Mouse (Mus musculus) erythroid progenitor cell, adult 5-6 weeks (primary cell): ENCODE results near the gene Tysnd1. TPM values are rescaled to one million over a fixed set of nuclear protein-coding genes. Genes with fewer than 3 reads are reported as not detected.

ENCODE experiments used
- ATAC-seq: replicated peaks from 2 replicates; pipeline ENCODE4 v1.8.0; 2016; ENCODE audit warnings: moderate number of reproducible peaks, mild to moderate bottlenecking, moderate TSS enrichment, inconsistent platforms; ENCODE audit not compliant: poor library complexity, low FRiP score, severe bottlenecking
- total RNA-seq, 2 experiments: library from RNA; stranded (forward) in 1 of 2; stranded (reverse) in 1 of 2; fragments of 150-400 nt in 1 of 2; fragments of 186-747, 209-891 nt in 1 of 2; gene quantifications; 2 replicates each; pipeline versions ENCODE4 v1.2.3 to v1.2.4; 2015 to 2017; ENCODE audit warnings: low replicate concordance in 2 of 2

The Tysnd1 gene
- total RNA-seq, 2 experiments from 2014 or later = 6.3 to 7.3 TPM

DNA sequence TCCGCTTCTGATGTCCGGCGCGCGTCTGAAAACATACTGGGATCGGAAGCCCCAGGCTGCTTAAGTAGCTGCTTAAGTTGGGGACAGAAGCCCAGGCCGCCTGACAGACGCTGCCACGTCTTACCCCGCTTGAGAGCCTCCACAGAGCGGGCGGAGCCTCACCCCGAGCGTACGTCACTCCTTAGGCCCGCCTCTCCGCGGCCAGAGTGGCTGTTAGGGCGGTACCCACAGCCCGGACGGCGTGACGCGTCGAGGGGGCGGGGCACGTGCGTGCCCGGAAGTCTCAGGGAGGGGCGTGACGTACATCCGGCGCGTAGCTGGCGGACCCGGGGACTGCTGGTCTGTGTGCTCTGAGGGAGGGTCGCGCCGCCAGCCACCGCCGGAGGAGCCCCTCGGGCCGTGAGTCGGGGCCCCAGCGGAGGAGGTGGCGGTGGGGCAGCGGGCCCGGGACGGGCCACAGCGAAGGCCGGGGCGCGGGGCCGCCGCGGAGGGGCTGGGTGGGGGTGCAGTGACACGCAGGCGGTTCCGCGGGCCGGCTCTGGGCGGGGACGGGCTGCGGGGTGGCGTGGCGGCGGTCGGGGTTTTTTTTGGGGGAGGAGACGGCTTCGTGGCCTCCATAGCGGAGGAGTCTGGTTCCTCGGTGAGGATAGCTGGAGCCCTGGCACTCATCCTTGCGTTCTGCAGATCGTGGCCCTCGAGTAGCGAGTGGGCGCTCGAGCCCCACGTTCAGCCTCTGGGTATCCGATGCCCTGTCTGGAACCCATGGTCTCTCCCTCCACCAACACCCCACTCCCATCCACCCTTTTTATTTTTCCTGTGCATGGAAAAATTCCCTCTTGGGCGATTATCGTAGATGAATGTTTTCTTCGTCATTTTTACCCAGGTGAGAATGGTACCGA is 15.1 kb upstream of the Tysnd1 start, which contains the start of gene Sar1a:
TSS of gene Sar1a (plus strand) at position 285 of the 899 bp plus-strand sequence.
- peak; percentile 99 for ATAC-seq

GRCm38 (mm10) chr10:61689405-61689804 is 5.9 kb upstream of the Tysnd1 start:
- no peak for ATAC-seq

DNA sequence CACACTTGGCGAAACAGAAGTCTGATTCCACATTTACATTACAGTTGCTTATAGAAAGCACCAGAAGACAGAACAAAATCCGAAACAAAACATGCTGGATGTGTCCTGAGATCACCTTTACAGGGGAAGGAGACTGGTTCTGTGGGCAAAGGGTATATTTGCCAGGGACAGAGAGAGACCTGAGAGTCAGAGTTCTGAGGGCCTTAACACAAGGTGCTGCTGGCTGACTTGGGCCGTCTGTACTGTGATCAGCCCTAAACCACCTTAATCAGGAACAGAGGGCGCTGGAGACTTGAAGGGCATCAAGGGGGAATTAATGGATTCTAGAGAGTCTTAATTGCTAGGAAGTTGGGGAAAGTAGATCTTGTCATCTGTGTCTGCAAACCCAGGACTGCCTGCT is 1.8 kb upstream of the Tysnd1 start:
- ATAC-seq = no peak

GRCm38 (mm10) chr10:61695703-61696559 is 617 bp downstream of the Tysnd1 start:
- ATAC-seq = peak; percentile 44

GRCm38 (mm10) chr10:61696560-61696823 is 1.2 kb downstream of the Tysnd1 start:
- ATAC-seq = no peak

DNA sequence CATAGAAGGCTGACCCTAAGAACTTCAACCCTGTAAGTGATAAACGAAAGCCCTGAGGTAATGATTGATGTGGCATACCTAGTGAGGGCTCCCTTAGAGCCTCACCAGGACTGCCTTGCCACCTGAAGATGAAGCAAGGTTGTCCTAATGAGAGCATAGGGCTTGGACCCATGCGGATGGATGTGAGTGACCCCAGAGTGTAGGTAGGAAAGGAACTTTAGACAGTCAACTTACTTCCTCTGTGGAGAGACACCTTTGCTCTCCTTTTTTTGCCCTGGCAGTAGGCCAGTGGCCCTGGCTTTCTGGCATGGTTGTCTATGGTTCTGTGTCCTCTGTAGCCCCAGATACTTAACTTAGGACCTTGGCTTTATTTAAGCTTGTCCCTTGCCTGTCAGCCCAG is 1.7 kb downstream of the Tysnd1 start:
- no peak for ATAC-seq

GRCm38 (mm10) chr10:61704663-61705062 is 9.3 kb downstream of the Tysnd1 start:
- no peak for ATAC-seq

DNA sequence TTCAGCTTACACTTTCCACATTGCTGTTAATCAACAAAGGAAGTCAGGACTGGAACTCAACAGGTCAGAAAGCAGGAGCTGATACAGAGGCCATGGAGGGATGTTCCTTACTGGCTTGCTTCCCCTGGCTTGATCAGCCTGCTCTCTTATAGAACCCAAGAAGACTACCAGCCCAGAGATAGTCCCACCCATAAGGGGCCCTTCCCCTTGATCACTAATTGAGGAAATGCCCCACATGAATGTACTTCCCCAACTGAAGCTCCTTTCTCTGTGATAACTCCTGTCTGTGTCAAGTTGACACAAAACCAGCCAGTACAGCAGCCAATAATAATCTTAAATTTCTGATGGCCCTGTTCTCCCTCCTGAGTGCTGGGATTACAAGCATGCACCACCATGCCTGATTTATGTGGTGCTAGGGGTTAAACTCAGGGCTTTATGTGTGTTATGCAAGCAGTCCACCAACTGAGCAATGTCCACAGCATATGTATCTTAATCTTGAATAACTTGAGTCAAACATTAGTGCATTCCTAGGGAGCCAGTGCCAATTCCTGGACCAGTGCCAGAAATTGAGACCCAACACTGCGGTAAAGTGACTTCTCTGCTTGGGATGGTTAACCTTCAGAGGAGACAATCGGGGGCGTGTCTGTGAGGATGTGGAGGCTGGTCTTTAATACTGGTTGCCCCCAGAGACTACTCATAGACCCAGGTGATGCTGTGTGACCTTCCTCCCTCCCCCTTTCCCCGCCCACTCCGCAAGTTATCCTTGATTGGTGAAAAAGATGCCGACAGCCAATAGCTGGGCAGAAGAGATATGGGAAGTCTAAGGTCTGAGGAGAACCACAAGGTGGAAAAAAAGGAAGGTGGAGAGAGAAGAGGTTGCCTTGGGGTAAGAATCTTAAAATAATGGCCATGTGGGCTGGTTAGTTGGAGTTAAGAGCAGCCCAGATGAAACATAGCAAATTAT is 11.4 kb downstream of the Tysnd1 start:
- no peak for ATAC-seq

- no peak for ATAC-seq
These were observed 18.3 kb downstream of the Tysnd1 start for GRCm38 (mm10) chr10:61713601-61714000.

DNA sequence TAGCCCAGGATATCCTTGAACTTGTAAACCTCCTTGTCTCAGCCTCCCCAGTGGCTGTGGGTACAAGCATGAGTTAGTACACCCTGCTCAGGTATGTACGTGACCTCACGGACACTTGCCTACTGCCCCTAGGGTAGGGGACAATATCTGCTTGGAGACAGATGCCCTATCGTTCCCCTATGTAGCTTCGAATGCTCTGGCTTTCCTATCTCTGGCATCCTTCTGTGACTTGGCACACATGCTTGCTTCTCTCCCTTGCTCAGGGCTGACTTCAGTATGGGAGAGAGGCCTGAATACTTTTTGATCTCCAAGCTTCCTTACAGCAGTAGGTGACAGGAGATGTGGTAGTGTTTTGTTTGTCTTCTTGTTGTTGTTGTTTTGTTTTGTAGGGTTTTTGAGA is 18.8 kb downstream of the Tysnd1 start:
- peak; percentile 72 for ATAC-seq

DNA sequence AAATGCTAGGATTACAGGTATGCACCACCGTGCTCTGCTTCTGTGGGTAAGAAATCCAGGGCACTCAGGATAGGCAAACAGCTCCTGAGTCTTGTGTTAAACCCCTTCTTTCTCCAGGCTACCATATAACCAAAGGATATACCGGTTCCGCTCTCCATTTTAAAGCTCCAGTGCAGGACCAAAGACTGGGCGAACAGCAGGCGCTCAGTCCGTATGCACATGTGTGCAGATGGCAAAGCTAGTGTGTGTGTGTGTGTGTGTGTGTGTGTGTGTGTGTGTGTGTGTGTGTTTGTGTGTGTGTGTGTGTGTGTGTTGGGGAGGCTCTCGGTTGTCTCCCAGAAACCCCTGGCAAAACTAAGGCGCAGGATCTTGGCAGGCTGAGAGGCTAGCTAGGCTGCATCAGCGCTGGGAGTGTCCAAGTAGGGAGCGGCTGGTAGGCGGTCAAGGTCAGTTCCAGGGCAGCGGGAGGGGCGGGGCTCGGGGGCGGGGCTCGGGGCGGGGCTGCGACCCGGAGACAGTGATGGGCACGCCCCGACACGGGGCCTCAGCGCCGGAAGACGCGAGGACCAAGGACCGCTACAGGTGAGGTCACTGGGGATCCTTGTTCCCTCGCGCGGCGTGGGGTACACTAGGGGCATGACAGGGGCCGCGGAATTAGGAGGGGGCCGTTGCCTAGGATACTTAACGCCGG is 19.6 kb downstream of the Tysnd1 start, which contains the start of gene Aifm2:
TSS of gene Aifm2 (plus strand) at position 493 of the 691 bp plus-strand sequence.
- ATAC-seq = peak; percentile 92

- ATAC-seq = no peak
These were observed 20.1 kb downstream of the Tysnd1 start for GRCm38 (mm10) chr10:61715462-61715837.

DNA sequence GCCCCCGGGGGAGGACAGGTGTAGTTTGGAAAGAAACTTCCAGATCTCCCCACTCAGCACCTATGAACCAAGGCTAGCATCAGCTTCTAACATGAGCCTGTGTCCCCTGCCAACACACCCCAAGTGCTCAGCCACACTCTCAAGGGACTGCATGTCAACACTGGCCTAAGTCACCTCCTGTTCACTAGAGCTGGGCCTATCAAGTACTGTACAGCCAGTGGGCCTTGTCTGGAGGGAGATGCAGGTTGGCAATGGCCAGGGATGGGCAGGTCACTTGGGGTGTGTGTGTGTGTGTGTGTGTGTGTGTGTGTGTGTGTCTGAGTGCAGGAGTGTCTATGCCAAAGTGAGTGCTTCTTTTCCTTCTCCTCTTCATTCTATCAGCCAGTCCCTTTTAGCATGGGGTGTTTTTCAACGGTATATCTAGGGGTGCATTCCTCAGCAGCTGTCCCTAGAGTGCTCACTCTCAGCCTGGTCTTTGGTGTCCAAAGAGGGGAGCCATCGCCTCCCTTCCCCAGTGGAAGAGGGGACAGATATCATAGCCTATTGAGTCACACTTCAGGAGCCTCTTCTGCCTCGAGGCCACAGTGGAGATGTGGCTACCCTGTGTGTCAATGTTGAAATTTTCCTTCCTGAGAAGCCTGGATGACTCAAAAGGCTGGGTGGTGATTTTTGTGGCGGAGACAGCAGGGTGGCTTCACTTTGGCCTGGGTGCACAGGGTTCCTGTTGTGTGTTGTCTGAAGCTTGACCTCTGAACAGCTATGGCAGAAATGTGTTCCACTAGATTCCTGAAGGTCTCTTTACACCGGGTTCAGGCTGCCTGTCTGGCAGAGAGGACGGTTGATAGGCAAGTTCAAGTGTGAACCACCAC is 20.9 kb downstream of the Tysnd1 start:
- ATAC-seq = no peak

GRCm38 (mm10) chr10:61717406-61718296 is 22.3 kb downstream of the Tysnd1 start:
- no peak for ATAC-seq

DNA sequence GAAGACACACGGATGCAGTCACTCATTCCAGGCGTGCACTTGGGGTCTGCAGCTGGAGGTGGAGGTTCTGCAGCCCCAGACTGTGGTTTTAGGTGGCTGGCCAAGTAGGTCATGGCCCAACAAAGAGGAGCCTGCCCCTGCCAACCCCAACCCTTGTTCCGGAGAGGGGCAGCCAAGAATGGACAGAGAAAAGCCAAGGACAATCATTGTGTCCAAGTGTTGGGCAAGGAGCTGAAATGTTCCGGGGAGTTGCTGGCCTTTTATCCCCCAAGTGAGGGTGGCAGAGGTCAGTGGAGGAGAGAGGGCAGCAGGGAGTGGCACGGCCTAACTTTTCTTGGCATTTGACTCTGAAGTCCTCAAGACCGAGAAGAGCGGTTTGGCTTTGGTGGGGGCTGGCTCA is 25.0 kb downstream of the Tysnd1 start:
- ATAC-seq = no peak

GRCm38 (mm10) chr10:61722215-61722614 is 26.9 kb downstream of the Tysnd1 start:
- no peak for ATAC-seq

- ATAC-seq = no peak
These were observed 28.0 kb downstream of the Tysnd1 start for GRCm38 (mm10) chr10:61723271-61723670.
